Comparison of ENCODE assay signal across 7 mouse cellular contexts in genomic region chr2:90641007-90641709, GRCm38 (mm10). TPM values are rescaled to one million over a fixed set of nuclear protein-coding genes. Genes with fewer than 3 reads are reported as not detected.
DNase-seq lines count a peak whose midpoint lies in the region; ATAC-seq and TF ChIP-seq lines count a peak whose summit lies in the region.

No protein-coding gene starts in this region.

- 86% methylated on average over 10 of the region's 10 CpGs for WGBS in forebrain, embryonic 15.5 days

- TF ChIP-seq POLR2A in brain, embryonic 14.5 days (IDR thresholded peaks at IDR 0.05; ENCODE audit: borderline replicate concordance, extremely low read depth, insufficient read depth, insufficient read length, poor library complexity, severe bottlenecking) = no peak

- TF ChIP-seq CTCF in brain, embryonic 14.5 days (IDR thresholded peaks at IDR 0.05; ENCODE audit: borderline replicate concordance, extremely low read depth, insufficient read depth, insufficient read length) = no peak

- no peaks in the 10 kb centered on the region for H3K36me3 ChIP-seq in megakaryocyte, embryonic 14.5 days (replicated peaks; ENCODE audit: low read length)
- no peaks in the 10 kb centered on the region for H3K36me3 ChIP-seq in forebrain, embryonic 15.5 days

- peak; percentile 11 for DNase-seq in retina, embryonic 14.5 days (ENCODE audit: low spot score)
- no peak for DNase-seq in retina, postnatal 1 day
- peak; percentile 40 for DNase-seq in brain, embryonic 14.5 days (ENCODE audit: low read depth)
- no peak for DNase-seq in spleen, postnatal 10 days (ENCODE audit: low spot score in 2 of 2)
- DNase-seq in ovary, postnatal 14 days (ENCODE audit: low spot score) = no peak

- no peak for ATAC-seq in forebrain, embryonic 15.5 days (replicated peaks)

- peaks cover 82% of the 10 kb centered on the region for H3K4me1 ChIP-seq in megakaryocyte, embryonic 14.5 days
- no peaks in the 10 kb centered on the region for H3K4me1 ChIP-seq in forebrain, embryonic 15.5 days

- H3K27me3 ChIP-seq in megakaryocyte, embryonic 14.5 days (replicated peaks) = no peaks in the 10 kb centered on the region
- H3K27me3 ChIP-seq in forebrain, embryonic 15.5 days = no peaks in the 10 kb centered on the region

- H3K4me2 ChIP-seq in forebrain, embryonic 15.5 days (replicated peaks) = no peak overlapping the region

- H3K27ac ChIP-seq in forebrain, embryonic 15.5 days (replicated peaks) = no peak overlapping the region

- no peaks in the 10 kb centered on the region for H3K9me3 ChIP-seq in megakaryocyte, embryonic 14.5 days
- H3K9me3 ChIP-seq in forebrain, embryonic 15.5 days = no peaks in the 10 kb centered on the region

- no peak overlapping the region for H3K9ac ChIP-seq in forebrain, embryonic 15.5 days (replicated peaks)

- peak overlapping the region; percentile 73 for H3K4me3 ChIP-seq in megakaryocyte, embryonic 14.5 days (replicated peaks)
- H3K4me3 ChIP-seq in forebrain, embryonic 15.5 days = no peak overlapping the region

RNA-seq across cellular contexts. Expression of gene Nup160, which starts 35.9 kb away (rescaled TPM):
- 23.1 and 24.1 TPM in 2 replicates for polyA plus RNA-seq in brain, embryonic 14.5 days (2012; rRNA removed)
- 0.37 TPM in 1 of 2 replicates, not detected in the other for polyA plus RNA-seq in megakaryocyte, embryonic 14.5 days (2012; ENCODE audit: insufficient read depth, low replicate concordance)
- 27.8 and 31.1 TPM in 2 replicates for polyA plus RNA-seq in forebrain, embryonic 15.5 days (2015; fragmentation: Nextera tagmentation; extraction: Ambion mirVana)

Comparison
In these comparisons a context has a peak if more than half of its experiments do, and no peak if none do; other contexts are left out.
1. DNase-seq: peak in retina, embryonic 14.5 days (single experiment) and brain, embryonic 14.5 days (single experiment); none in retina, postnatal 1 day (single experiment), spleen, postnatal 10 days (0 of 2) and ovary, postnatal 14 days (single experiment).
2. RNA of gene Nup160, which starts 35.9 kb away (polyA plus RNA-seq): 27.8 to 31.1 TPM in forebrain, embryonic 15.5 days and 23.1 to 24.1 TPM in brain, embryonic 14.5 days; 0.37 TPM in megakaryocyte, embryonic 14.5 days; every median in the first group is over 10 times any median in the second.